Mouse (Mus musculus): ENCODE data around the gene Lrig2. TPM values are rescaled to one million over a fixed set of nuclear protein-coding genes. Genes with fewer than 3 reads are reported as not detected.

Lrig2 gene
- polyA plus RNA-seq, 1 experiment from 2014 or later: 36.8 TPM

DNA sequence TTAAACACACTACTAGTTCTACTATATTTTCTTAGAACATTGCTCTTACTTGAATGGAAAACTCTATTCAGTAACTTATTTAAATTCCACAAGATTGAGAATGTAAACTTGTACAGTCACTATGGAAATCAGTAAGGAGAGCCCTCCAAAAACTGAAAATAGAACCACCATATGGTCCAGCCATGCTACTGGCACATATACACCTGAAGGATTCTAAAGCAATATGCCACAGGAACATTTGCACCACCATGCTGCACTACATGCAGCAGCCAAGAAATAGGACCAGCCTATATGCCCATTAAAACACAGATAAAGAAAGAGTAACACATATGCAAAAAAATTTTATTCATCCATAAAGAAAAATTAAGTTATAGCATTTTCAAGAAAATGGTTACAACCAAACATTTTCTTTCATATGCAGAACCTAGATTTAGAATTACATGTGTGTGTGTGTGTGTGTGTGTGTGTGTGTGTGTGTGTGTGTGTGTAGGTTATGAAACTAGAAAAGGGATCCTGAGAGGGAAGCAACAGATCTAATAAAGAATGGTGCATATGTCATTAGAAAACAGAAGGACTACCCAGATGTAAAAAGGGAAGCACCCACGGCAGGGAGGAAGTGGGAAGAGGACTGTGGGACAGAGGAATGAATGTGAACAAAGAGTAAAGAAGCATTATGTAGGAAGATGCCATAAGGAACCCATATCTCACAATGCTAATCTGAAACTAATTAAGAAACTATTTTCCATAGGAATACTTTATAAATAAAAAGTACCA, 30.6 kb downstream of the Lrig2 start:
- no peaks in the 10 kb centered on the region for H3K27me3 ChIP-seq (replicated peaks)
- peaks cover 22% of the 10 kb centered on the region for H3K36me3 ChIP-seq (replicated peaks)
- no peaks in the 10 kb centered on the region for H3K9me3 ChIP-seq
- ATAC-seq (replicated peaks): no peak
- WGBS: 76% methylated on average over 1 of the region's 1 CpGs
- no peak overlapping the region for H3K4me3 ChIP-seq
- H3K9ac ChIP-seq: no peak overlapping the region
- no peak overlapping the region for H3K27ac ChIP-seq
- H3K4me1 ChIP-seq: no peaks in the 10 kb centered on the region
- H3K4me2 ChIP-seq: no peak overlapping the region

- WGBS: 92% methylated on average over 1 of the region's 1 CpGs
- Histone ChIP-seq H3K36me3 (replicated peaks) (peaks cover 29% of the 10 kb centered on the region), H3K9ac (no peak overlapping the region), H3K4me1 (no peaks in the 10 kb centered on the region), H3K27ac (no peak overlapping the region), H3K27me3 (replicated peaks) (no peaks in the 10 kb centered on the region), H3K9me3 (no peaks in the 10 kb centered on the region), H3K4me2 (no peak overlapping the region), H3K4me3 (no peak overlapping the region)
- ATAC-seq (replicated peaks): no peak
These were observed 33.7 kb downstream of the Lrig2 start for GRCm38 (mm10) chr3:104478056-104478455.

DNA sequence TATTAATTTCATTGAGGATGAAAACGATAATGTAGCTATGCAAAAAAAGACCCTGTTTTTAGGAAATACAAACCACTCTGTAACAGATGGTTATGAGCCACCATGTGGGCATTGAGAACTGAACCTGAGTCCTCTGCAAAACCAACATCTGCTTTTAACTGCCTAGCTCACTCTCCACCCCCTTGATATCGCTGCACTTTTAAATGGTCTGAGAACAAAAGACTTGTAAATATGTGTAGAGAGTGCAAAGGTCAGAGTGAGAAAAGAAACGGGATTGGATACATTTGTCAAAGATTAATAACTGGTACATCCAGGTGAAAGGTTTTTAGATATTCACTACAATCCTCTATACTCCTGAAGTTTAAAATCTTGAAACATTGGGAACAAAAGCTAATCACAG, 42.3 kb downstream of the Lrig2 start:
- no peaks in the 10 kb centered on the region for H3K4me1 ChIP-seq
- no peak for ATAC-seq (replicated peaks)
- WGBS: 71% methylated on average over 3 of the region's 3 CpGs
- H3K9ac ChIP-seq: no peak overlapping the region
- H3K9me3 ChIP-seq: no peaks in the 10 kb centered on the region
- peaks cover 23% of the 10 kb centered on the region for H3K36me3 ChIP-seq (replicated peaks)
- no peak overlapping the region for H3K4me3 ChIP-seq
- no peak overlapping the region for H3K4me2 ChIP-seq
- no peaks in the 10 kb centered on the region for H3K27me3 ChIP-seq (replicated peaks)
- no peak overlapping the region for H3K27ac ChIP-seq

DNA sequence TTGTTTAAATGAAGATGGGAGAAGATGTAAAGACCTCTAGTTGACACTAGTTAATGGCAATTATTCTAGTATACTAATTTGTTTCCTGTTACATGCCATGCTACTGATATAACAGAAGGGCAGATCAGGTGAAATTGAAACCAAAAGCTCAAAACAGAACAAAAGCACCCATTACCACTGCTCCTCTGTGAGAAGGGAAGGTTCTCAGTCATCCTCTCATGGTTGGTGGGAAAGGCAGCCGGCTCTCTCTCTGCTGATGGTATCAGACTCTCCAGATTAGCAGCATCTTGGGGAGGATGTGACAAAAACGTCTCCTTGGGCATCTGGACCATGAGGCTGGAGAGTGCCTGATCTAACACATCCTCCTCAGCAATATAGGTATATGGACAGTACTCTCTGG, 50.5 kb downstream of the Lrig2 start:
- Histone ChIP-seq H3K27ac (no peak overlapping the region), H3K27me3 (replicated peaks) (no peaks in the 10 kb centered on the region), H3K9me3 (no peaks in the 10 kb centered on the region), H3K4me2 (no peak overlapping the region), H3K4me3 (no peak overlapping the region), H3K36me3 (replicated peaks) (peaks cover 58% of the 10 kb centered on the region), H3K9ac (no peak overlapping the region), H3K4me1 (no peaks in the 10 kb centered on the region)
- whole genome bisulfite sequencing: 89% methylated on average over 2 of the region's 2 CpGs
- ATAC-seq (replicated peaks): no peak

- no peak overlapping the region for H3K9ac ChIP-seq
These were observed 53.1 kb downstream of the Lrig2 start for GRCm38 (mm10) chr3:104458588-104458987.

DNA sequence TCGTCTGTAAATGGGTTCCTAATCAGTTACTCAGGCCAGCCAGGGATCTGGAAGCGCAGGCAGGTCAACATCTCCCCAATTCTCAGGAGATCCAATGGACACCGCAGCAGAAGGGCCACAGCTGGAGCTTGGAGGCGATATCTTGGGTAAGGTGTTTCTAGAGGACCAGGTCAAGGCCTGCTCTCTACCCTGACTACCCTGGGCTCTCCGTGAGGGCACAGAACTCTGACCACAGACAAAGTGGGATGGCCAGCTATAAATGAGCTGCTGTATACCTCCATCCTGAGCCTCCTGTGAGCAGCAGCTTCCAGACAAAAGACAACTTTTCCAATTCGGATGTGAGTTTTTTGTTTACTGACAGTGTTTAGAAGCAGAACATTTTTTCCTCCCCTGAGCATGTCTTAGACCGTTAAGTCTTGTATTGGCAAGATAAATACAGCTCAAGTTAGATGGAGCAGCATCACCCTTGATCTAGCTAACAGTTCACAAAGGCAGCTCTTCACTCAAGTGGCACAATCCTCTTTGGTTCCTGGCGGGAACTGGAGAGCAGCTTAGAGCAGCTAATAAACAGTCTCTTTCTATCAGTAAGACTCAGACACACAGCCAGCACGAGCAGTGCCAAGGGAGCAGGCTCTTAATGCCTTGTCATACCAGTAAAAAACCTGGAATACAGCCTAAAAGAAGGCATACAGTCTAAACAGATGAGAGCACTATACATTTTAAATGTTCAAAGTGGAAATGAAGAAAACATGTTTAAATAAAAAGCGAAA, 56.0 kb downstream of the Lrig2 start:
- ATAC-seq (replicated peaks): no peak
- Histone ChIP-seq H3K9me3 (no peaks in the 10 kb centered on the region), H3K27ac (no peak overlapping the region), H3K27me3 (replicated peaks) (no peaks in the 10 kb centered on the region), H3K9ac (no peak overlapping the region), H3K4me2 (no peak overlapping the region), H3K4me3 (no peak overlapping the region), H3K4me1 (no peaks in the 10 kb centered on the region), H3K36me3 (replicated peaks) (peaks cover 36% of the 10 kb centered on the region; the same call in 1 of the 2 replicates)
- WGBS: 73% methylated on average over 10 of the region's 10 CpGs

More at GRCm38 (mm10) chr3:104458588-104458987, 53.1 kb downstream of the Lrig2 start:
- no peak overlapping the region for H3K4me3 ChIP-seq
- no peaks in the 10 kb centered on the region for H3K9me3 ChIP-seq
- no peak for ATAC-seq (replicated peaks)
- 87% methylated on average over 1 of the region's 1 CpGs for WGBS
- no peak overlapping the region for H3K4me2 ChIP-seq
- H3K27me3 ChIP-seq (replicated peaks): no peaks in the 10 kb centered on the region
- no peaks in the 10 kb centered on the region for H3K4me1 ChIP-seq
- H3K36me3 ChIP-seq (replicated peaks): peaks cover 50% of the 10 kb centered on the region
- no peak overlapping the region for H3K27ac ChIP-seq

- Histone ChIP-seq H3K36me3 (replicated peaks) (no peaks in the 10 kb centered on the region), H3K4me3 (no peak overlapping the region), H3K9ac (no peak overlapping the region), H3K27ac (no peak overlapping the region), H3K9me3 (no peaks in the 10 kb centered on the region), H3K4me1 (peaks cover 2% of the 10 kb centered on the region), H3K27me3 (replicated peaks) (no peaks in the 10 kb centered on the region), H3K4me2 (no peak overlapping the region)
- 71% methylated on average over 2 of the region's 2 CpGs for WGBS
- ATAC-seq (replicated peaks): no peak
These were observed 64.5 kb downstream of the Lrig2 start for GRCm38 (mm10) chr3:104447240-104447639.

DNA sequence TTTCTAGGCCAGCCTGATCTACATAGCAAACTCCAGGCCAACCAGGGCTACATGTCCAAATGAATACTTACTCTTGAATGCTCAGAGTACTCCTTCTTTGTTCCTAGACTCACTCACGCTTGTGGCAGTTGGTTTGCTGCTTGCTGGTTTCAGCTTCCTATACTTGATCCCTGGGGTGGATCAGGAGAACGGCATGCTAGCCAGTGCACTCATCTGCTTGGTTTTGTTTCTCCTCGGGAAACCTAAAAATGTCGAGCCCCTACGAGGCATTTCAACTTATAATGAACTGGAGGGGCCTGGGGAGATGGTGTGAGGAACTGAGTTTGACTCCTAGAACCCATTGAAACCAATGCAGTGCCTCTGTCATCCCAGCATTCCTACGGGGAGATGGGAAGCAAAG, 65.0 kb downstream of the Lrig2 start:
- Histone ChIP-seq H3K36me3 (replicated peaks) (no peaks in the 10 kb centered on the region), H3K9me3 (no peaks in the 10 kb centered on the region), H3K4me1 (peaks cover 7% of the 10 kb centered on the region), H3K27ac (no peak overlapping the region), H3K4me2 (no peak overlapping the region), H3K9ac (no peak overlapping the region), H3K27me3 (replicated peaks) (no peaks in the 10 kb centered on the region), H3K4me3 (no peak overlapping the region)
- WGBS: 85% methylated on average over 6 of the region's 6 CpGs
- no peak for ATAC-seq (replicated peaks)

DNA sequence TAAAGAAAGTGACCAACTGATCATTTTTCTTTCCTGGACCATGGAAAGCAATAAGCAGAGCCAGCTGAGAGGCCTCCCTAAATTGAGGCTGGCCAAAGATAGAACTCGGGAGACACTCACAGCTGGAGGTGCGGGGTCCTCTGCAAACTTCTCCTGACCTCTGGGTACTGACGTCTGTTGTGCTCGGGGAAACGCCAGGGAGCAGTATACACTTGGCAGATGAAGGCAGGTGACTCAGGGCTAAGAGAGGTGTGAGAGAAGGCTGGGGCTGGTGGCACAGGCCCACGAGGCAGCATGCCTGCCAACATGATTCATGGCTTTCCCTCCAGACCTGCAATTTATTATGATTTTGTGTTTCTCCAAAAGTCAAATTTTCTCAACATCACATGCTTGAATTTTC, 66.1 kb downstream of the Lrig2 start:
- no peaks in the 10 kb centered on the region for H3K27me3 ChIP-seq (replicated peaks)
- H3K9me3 ChIP-seq: no peaks in the 10 kb centered on the region
- H3K4me3 ChIP-seq: no peak overlapping the region
- H3K9ac ChIP-seq: no peak overlapping the region
- H3K36me3 ChIP-seq (replicated peaks): no peaks in the 10 kb centered on the region
- H3K4me1 ChIP-seq: peaks cover 10% of the 10 kb centered on the region
- ATAC-seq (replicated peaks): no peak
- H3K4me2 ChIP-seq: no peak overlapping the region
- no peak overlapping the region for H3K27ac ChIP-seq
- WGBS: 62% methylated on average over 6 of the region's 6 CpGs

DNA sequence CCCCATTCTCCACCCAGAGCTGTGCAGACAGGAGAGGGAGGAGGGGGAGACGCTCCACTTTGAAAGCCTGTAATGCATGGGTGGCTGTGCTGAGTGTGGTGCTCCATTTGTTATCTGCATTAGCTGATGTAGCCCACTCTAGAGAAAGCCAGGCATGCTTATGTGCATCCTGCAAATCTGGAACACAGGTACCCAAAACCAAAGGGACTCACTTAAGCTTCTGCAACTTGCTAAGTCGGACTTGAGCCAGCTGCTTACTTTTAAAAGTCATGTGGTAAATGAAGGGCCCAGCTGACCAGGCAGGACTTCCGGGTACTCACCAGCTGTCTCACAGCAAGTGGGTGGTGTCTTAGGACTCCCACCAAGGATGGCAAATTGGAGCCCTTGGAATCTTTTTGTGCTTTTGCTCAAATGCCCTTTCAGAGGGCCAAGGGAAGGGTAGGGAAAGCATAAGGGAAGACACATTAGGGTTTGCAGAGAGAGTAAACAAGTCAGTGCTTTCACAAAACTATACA, 66.7 kb downstream of the Lrig2 start:
- no peak overlapping the region for H3K27ac ChIP-seq
- H3K4me2 ChIP-seq: no peak overlapping the region
- H3K4me1 ChIP-seq: peaks cover 10% of the 10 kb centered on the region
- no peaks in the 10 kb centered on the region for H3K9me3 ChIP-seq
- ATAC-seq (replicated peaks): no peak
- no peaks in the 10 kb centered on the region for H3K27me3 ChIP-seq (replicated peaks)
- H3K36me3 ChIP-seq (replicated peaks): no peaks in the 10 kb centered on the region
- no peak overlapping the region for H3K9ac ChIP-seq
- 74% methylated on average over 3 of the region's 3 CpGs for WGBS
- H3K4me3 ChIP-seq: no peak overlapping the region

DNA sequence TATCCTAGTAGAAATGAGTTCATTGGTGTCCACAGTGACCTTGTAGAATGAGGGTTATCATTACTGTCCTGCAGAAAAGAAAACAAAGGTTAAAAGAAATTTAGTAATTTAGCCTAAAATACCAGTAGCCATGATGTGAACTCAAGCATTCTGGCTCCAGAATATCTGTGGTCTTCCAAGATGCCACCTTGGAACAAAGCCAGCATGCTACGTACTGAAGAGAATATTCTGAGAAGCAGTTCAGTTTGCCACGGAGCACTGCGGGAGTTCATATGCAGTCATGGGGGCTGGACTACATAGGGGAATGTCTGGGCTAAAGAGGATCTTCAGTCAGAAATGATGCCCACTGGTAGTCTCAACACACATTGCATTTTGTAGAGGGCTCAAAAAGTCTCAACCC, 67.6 kb downstream of the Lrig2 start:
- ATAC-seq (replicated peaks): no peak
- Histone ChIP-seq H3K27ac (no peak overlapping the region), H3K27me3 (replicated peaks) (no peaks in the 10 kb centered on the region), H3K9me3 (no peaks in the 10 kb centered on the region), H3K9ac (no peak overlapping the region), H3K36me3 (replicated peaks) (no peaks in the 10 kb centered on the region), H3K4me2 (no peak overlapping the region), H3K4me1 (peaks cover 10% of the 10 kb centered on the region), H3K4me3 (no peak overlapping the region)
- 81% methylated on average over 3 of the region's 3 CpGs for WGBS

- Histone ChIP-seq H3K9me3 (no peaks in the 10 kb centered on the region), H3K4me1 (peaks cover 10% of the 10 kb centered on the region), H3K4me2 (peak overlapping the region; percentile 41), H3K27me3 (replicated peaks) (no peaks in the 10 kb centered on the region), H3K36me3 (replicated peaks) (no peaks in the 10 kb centered on the region), H3K9ac (peak overlapping the region; percentile 18; the same call in 1 of the 2 replicates), H3K27ac (peak overlapping the region; percentile 38; the same call in 1 of the 2 replicates), H3K4me3 (peak overlapping the region; percentile 15; the same call in 1 of the 2 replicates)
- peak; percentile 49; the same call in 1 of the 2 replicates for ATAC-seq (replicated peaks)
- WGBS: 14% methylated on average over 5 of the region's 5 CpGs
These were observed 69.4 kb downstream of the Lrig2 start for GRCm38 (mm10) chr3:104442357-104442756.

Data from midbrain, embryonic 15.5 days (tissue).